Mouse (Mus musculus) kidney, postnatal 36 days (tissue): ENCODE results near the gene Timm23.
"Not testable (repeated sequence)": the region's sequence is repeated elsewhere in the genome, so short reads cannot be mapped to it uniquely, and the experiment has no call there.

Source experiments
- DNase-seq, 2 experiments: peaks; one replicate each; pipeline ENCODE4 v3.0.0; 2021 to 2022; ENCODE audit warnings: mixed read lengths in 2 of 2

Timm23 gene

GRCm38 (mm10) chr14:32201791-32202451 lies at the start of gene Timm23, which contains the start of gene Parg:
Timm23 (minus strand) TSS chr14:32201898.
Parg (plus strand) TSS chr14:32201949.
- peak; percentile 89 to 93 for DNase-seq

GRCm38 (mm10) chr14:32249616-32250015 lies 47.9 kb upstream of the Timm23 start:
- peak; percentile 58 to 65 for DNase-seq

DNA sequence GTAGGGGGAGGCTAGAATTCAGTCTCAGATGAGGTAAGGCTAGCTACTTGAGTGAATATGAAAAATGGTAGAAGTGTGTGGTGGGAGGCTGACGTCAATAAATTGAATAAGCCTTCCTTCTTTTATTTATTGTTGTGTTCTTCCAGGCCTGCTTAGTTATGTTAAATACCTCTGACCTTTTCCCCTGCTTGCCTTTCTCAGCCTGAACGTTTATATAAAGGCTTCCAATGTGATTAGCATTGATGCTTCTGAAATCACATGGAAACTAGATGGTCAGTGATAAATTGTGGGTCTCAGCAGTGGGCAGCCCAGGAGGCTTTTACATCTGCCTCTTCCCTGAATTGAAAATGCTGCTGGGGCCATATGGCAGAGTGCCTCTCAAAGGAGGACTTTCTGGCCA lies 44.3 kb upstream of the Timm23 start:
- no peak for DNase-seq

GRCm38 (mm10) chr14:32242401-32242800 lies 40.7 kb upstream of the Timm23 start:
- peak in 1 of 2 experiments; percentile 15 for DNase-seq

DNA sequence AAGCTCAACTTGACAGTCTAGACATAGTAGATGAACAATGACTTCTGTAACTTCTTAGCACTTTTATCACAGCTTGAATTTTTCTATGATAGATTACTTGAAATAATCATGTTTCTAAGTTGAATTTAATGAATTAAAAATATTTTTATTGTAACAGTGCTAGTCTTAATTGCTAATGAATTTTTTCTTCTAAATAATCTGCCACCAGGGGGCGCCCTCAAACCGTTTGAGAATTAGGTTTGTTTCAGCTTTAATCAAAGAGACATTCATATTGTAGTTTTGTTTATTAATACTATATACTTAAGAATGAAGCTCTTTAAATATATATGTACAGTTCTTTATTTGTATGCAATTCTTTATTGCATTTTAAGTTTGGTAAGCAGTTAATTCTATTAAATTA lies 27.3 kb upstream of the Timm23 start:
- peak; percentile 37 to 82 for DNase-seq

DNA sequence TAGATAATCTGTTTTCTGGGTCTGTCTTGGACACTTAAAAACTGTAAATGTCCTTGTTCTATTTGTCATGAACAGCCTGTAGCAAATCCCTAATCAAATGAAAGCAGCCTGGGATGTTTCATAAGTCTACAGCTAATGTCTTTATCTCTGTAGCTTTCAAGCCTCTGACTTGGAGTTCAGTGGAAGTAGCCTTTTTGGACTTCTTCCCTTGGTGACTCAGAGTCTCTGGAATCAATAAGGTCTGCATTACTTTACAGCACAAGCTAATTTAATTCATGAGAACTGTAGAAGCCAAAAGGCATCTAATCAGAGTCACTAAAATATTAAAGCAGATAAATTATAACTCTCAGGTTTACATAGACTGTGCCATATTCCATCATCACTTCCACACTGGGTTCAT lies 24.9 kb upstream of the Timm23 start:
- DNase-seq, result no peak

- peak in 1 of 2 experiments; percentile 71 for DNase-seq
Measured at GRCm38 (mm10) chr14:32201354-32201753, 344 bp downstream of the Timm23 start.

- not testable (repeated sequence) for DNase-seq
Measured at GRCm38 (mm10) chr14:32193557-32193956, 8.1 kb downstream of the Timm23 start.

DNA sequence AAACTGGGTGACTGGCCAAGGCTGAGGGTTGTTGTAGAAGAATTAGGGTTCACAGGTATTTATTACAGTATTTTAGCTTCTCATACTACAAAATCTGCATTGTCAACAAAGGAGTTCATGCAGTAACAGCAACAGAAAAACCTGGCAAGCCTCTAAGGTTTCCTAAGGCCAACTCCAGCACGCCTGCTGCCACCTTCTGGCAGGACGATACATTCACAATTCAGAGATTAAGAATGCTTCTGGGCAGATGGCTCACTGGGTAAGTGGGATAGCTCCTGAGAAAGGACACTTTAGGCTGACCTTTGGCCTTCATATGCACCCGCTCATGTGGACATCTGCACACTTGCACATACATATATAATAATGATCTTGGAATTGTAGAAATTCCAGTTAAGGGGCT lies 9.3 kb downstream of the Timm23 start:
- peak; percentile 74 to 83 for DNase-seq

DNA sequence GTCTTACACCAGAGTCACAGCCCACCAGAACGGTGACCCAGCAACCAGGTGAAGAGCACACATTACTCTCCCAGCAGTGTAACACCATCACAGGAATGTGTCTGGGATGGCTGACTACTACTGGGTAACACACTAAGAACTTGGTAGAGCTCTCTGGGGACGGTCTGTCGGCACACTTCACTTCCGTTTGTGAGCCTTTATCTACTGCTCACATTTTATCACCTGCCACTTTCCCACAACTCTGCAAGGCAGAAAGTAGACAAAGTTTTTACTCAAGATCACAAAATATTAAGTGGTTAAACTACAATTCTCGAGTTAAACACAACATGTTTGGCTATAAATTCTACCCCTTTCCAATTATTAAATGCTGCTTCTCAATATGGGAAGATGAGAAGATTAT lies 9.8 kb downstream of the Timm23 start:
- no peak for DNase-seq

DNA sequence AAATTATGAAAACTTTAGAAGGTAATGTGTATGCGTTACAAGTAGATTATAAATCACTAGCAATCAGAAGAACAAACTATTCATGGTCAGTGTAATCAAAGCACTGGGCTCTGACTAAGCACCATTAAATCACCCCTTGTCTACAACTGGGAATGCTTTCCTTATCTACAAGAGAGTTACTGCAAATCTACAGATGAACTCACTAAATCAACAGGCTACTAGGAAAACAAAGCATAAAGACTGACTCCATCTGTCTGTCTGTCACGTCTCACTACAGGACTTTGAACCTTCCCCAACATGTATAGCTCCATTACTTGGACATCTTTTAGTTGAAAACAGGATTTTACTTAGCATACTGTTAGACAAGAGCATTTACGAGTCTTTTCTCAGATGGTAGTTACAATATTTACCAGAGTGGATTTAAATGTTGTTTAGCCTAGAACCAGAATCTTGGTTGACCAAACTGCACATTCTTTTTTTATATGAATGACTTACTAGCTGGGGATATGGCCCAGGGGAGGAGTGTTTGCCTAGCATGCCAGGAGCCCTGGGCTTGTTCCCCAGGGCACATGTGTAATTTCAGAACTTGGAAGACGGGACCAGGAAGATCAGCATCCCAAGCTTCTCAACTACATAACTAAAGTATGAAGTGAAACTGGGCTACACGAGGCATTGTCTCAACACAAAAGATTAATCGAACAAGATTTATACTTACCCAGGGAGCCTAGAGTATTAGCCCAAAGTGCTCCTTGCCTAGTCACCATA lies 10.9 kb downstream of the Timm23 start:
- no peak for DNase-seq

GRCm38 (mm10) chr14:32183846-32184245 lies 17.9 kb downstream of the Timm23 start:
- no peak for DNase-seq

DNA sequence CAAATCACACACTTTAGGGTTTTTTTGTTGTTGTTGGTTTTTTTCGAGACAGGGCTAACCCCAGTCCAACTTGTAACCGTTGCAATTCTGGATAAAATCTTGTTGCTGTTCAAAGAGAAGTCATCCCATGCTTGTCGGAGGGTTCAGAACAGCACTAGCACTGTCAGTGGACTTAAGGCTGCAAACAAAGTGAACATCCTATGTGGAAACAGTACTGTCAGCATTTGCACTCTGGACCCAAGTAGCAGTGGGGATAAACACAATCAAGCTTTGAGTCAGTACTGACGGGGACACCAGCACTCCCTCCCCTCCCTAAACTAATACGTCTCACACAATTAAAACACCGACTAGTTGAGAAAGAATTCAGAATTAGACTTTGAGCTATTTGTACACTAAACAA lies 20.8 kb downstream of the Timm23 start:
- DNase-seq, result peak; percentile 25 to 69

DNA sequence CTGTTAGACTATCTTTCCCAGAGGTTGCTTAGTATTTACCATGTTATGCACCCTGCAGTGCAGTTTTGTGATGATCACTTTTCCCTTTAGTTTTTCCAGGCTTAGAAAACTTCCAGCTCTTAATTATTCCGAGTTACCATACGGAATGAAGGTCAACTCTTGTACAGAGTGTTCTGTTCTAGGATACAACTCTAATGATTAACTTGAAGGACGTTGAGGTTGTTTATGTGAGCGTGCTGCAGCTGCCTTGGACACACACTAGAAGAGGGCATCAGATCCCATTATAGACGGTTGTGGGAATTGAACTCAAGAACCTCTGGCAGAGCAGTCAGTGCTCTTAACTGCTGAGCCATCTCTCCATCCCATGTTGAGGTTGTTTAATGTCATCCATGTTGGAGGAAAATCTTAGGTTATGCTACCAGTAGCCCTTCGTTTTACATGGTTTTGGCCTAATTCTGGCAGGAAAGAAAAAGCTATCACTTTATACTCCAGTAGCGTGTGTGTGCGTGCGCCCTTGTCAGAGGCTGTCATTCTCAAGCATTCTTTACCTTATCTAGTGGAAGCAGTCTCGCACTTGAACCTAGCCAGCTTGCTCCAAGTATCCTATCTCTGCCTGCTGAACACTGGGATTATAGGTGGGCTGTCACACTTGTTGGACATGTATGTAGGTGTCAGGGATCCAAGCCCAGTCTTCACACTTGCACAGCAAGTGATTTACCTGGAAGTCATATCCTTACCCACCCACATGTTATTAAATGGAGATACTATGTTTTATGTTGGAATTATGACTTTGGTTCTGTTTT lies 22.1 kb downstream of the Timm23 start:
- DNase-seq, result peak; percentile 30 to 82

GRCm38 (mm10) chr14:32176590-32176989 lies 25.1 kb downstream of the Timm23 start:
- not testable (repeated sequence) for DNase-seq

GRCm38 (mm10) chr14:32175310-32175709 lies 26.4 kb downstream of the Timm23 start:
- no peak for DNase-seq

GRCm38 (mm10) chr14:32170137-32170536 lies 31.6 kb downstream of the Timm23 start:
- no peak for DNase-seq

DNA sequence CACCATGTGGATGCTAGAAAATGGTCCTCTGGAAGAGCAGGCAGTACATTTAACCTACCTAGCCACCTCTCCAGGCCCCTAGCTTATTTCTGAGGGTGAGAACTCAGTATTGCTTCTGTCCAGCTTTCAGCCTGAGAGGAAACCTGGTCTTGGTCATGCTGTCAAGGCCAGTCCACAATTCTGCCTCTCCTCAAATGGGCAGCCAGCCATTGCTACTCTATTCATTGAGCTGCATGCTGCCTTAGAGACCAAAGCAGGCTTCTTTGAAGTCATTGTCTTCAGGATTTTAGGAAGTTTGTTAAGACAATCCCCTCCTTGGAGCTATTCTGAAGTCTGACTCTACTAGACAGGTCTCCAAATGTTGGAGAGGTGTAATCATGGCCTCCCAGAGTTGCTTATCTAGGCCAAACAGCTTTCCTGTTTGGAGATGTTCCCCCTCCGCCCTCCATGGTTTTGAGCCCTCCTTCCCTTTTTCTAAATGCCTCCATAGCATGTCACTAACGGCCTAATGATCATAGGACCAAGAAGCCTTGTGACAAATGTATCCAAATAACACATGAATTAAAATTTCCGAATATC lies 33.0 kb downstream of the Timm23 start:
- no peak for DNase-seq

- DNase-seq, result no peak
Measured at GRCm38 (mm10) chr14:32167326-32167725, 34.4 kb downstream of the Timm23 start.

DNA sequence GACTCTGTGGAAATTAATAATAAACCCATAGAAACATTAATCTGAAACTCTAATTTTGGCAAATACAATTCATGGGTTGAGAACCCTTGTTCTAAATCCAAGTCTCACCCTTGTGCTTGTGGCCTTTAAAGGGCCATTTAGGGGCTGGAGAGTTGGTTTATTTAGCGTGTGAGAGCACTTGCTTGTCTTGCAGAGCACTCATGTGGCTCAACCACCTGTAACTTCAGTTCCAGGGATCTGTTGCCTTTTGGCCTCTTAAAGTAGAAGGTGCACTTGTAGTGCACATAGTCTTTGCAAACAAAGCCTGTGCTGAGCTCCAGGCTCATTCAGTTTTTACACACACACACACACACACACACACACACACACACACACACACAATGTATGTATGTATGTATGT lies 34.9 kb downstream of the Timm23 start:
- DNase-seq, result peak in 1 of 2 experiments; percentile 22

DNA sequence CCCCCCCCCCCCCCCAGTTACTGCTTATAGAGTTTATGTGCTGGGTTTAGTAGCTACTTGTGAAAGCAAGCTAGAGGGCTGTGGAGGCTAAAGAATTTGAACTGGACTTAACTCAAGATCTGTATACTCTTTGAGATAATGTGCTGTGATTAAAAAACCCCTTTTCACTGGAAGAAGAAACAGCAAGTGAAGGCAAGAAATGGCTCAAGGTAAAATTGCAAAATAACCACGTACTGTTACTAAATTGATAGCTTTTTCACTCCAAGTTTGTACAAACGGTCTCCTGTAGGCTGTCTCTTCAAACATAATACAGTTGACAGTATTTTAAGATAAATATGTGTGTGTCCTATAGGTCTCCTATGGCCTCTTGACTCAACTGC lies 35.6 kb downstream of the Timm23 start:
- no peak for DNase-seq

DNA sequence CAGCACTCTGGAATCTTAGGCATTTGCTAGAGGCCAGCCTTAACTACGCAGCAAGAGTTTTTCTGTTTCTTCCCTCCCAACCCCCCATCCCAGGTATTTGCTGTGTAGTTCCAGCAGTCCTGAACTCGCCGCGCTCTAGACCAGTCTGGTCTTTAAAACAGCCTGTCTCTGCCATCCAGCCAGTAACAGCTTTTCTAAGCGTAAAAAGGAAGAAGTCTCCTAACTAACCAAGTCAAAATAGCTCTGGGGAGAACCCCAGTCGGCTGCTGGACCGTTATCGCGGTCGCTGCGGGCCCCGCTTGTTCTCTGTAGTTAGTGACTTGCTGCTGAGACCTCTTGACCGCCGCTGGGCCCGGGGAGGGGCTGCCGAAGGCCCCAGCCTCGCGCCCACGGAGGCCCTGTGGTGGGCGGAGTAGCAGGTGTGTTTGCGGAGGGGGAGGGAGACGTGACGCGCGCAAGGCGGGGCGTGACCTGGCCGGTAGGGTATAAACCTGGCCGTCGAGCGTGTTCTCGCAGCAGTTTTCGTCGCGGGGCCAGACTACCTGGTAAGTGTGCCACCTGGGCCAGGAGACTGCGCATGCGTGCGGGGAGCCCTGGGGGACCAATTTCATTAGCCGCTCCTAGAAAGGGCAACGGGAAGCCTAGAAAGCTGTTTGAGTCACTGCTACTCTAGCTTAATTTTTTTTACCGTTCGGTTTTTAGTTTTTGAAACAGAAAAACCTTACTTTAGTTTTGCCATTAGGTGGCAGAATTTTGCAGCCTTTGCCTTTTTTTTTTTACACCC lies 36.2 kb downstream of the Timm23 start:
- peak; percentile 93 to 94 for DNase-seq
